Mouse (Mus musculus): ENCODE measurements at regions not wholly inside any gene's neighbourhood (a gene's known extent, or its start where the extent isn't known, plus 50 kb on each side); places are given as distances from the start of the nearest gene placed in this dataset.

- ATAC-seq (replicated peaks; ENCODE audit: poor library complexity), result no peak
Observed at GRCm38 (mm10) chr16:93458598-93459496, 145.0 kb downstream of the Setd4 start.

- ATAC-seq (replicated peaks; ENCODE audit: poor library complexity), result no peak
Observed at GRCm38 (mm10) chr16:93458011-93458585, 145.8 kb downstream of the Setd4 start.

GRCm38 (mm10) chr16:93456706-93457425 lies 147.0 kb downstream of the Setd4 start:
- ATAC-seq (replicated peaks; ENCODE audit: poor library complexity), result no peak

GRCm38 (mm10) chr16:93454080-93454997 lies 149.5 kb downstream of the Setd4 start:
- ATAC-seq (replicated peaks; ENCODE audit: poor library complexity), result peak; percentile 84

GRCm38 (mm10) chr16:93453056-93453455 lies 150.8 kb downstream of the Setd4 start:
- no peak for ATAC-seq (replicated peaks; ENCODE audit: poor library complexity)

- ATAC-seq (replicated peaks; ENCODE audit: poor library complexity), result no peak
Observed at GRCm38 (mm10) chr16:93450896-93451295, 153.0 kb downstream of the Setd4 start.

GRCm38 (mm10) chr16:93449925-93450324 lies 153.9 kb downstream of the Setd4 start:
- ATAC-seq (replicated peaks; ENCODE audit: poor library complexity), result no peak

- ATAC-seq (replicated peaks; ENCODE audit: poor library complexity), result no peak
Observed at GRCm38 (mm10) chr16:93448124-93448523, 155.7 kb downstream of the Setd4 start.

GRCm38 (mm10) chr16:93446970-93447369 lies 156.9 kb downstream of the Setd4 start:
- peak; percentile 60 for ATAC-seq (replicated peaks; ENCODE audit: poor library complexity)

GRCm38 (mm10) chr16:93446206-93446605 lies 157.7 kb downstream of the Setd4 start:
- no peak for ATAC-seq (replicated peaks; ENCODE audit: poor library complexity)

GRCm38 (mm10) chr16:93442837-93443236 lies 161.0 kb downstream of the Setd4 start:
- no peak for ATAC-seq (replicated peaks; ENCODE audit: poor library complexity)

GRCm38 (mm10) chr16:93437608-93438425 lies 166.0 kb downstream of the Setd4 start:
- peak; percentile 54; the same call in 1 of the 2 replicates for ATAC-seq (replicated peaks; ENCODE audit: poor library complexity)

GRCm38 (mm10) chr16:93436732-93437131 lies 167.1 kb downstream of the Setd4 start:
- ATAC-seq (replicated peaks; ENCODE audit: poor library complexity), result peak; percentile 26; the same call in 1 of the 2 replicates

GRCm38 (mm10) chr16:93431316-93431715 lies 172.5 kb downstream of the Setd4 start:
- ATAC-seq (replicated peaks; ENCODE audit: poor library complexity), result no peak

- peak; percentile 58 for ATAC-seq (replicated peaks; ENCODE audit: poor library complexity)
Observed at GRCm38 (mm10) chr16:93429324-93429781, 174.5 kb downstream of the Setd4 start.

- ATAC-seq (replicated peaks; ENCODE audit: poor library complexity), result no peak
Observed at GRCm38 (mm10) chr16:93427264-93427663, 176.6 kb downstream of the Setd4 start.

GRCm38 (mm10) chr16:93425731-93426130 lies 178.1 kb downstream of the Setd4 start:
- ATAC-seq (replicated peaks; ENCODE audit: poor library complexity), result no peak

GRCm38 (mm10) chr16:93423174-93423573 lies 180.7 kb downstream of the Setd4 start:
- ATAC-seq (replicated peaks; ENCODE audit: poor library complexity), result no peak

- ATAC-seq (replicated peaks; ENCODE audit: poor library complexity), result no peak
Observed at GRCm38 (mm10) chr16:93422221-93422620, 181.6 kb downstream of the Setd4 start.

Measured in megakaryocyte progenitor cell, adult 5-6 weeks (primary cell).